Mouse (Mus musculus): ENCODE measurements around the gene Usp20. TPM values are rescaled to one million over a fixed set of nuclear protein-coding genes. Genes with fewer than 3 reads are reported as not detected.

The Usp20 gene
- total RNA-seq (2023), result 10 to 100 TPM; 20.3 to 27.3 TPM

DNA sequence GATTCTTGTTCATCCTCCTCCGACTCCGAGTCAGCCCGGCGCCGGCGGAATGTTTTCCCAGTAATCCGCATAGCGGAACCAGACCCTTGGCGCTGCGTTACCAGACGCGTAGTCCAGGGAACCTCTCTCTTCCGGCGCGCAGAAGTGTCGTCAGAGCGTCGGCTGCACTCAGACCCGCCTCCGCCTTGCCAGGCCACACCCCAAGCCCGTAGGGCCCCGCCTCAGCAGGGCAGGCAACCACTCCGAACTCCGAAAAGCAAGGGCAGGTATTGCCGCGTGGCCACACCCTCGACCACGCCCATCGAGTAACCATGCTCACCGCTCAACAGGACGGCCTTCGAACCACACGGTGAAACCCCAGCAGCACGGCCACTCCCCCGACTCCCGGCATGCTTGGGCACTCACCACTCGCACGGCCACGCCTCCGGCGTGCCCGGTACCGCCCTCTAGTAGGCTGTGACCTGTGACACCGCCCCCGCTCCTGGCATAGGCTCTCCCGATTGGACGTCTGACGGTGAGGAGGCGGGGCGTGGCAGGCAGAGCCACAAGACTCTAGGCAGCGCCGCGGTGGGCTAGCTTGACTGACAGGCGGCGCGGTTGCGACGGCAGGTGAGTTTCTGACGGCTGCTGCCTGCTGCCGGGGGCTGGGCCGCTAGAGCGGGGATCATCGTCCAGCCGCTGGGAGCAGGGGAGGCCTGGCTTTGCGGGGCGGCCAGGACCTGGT, at the start of gene Usp20, which contains the start of gene BC005624:
TSS of gene Usp20 (plus strand) at position 490 of the 724 bp plus-strand sequence.
TSS of gene BC005624 (minus strand) at position 412 of the 724 bp plus-strand sequence.

GRCm38 (mm10) chr2:30952824-30953490, 29.1 kb upstream of the Usp20 start, which contains the start of gene Tor1b:
Tor1b (plus strand) TSS chr2:30952959.

GRCm38 (mm10) chr2:30967352-30968327, 14.4 kb upstream of the Usp20 start, which contains the start of gene Tor1a:
Tor1a (minus strand) TSS chr2:30967933.

Other genes starting within 250 kb of the Usp20 start
- not detected for gene 1700001O22Rik, start 178.6 kb upstream of the Usp20 start, total RNA-seq (2023)
- gene Ntmt1, start 174.5 kb upstream of the Usp20 start, total RNA-seq (2023), result 10 to 100 TPM; 32.5 to 35.7 TPM
- 10 to 100 TPM; 36.1 to 38.8 TPM for gene Asb6, start 151.9 kb upstream of the Usp20 start, total RNA-seq (2023)
- under 1 TPM in 1 of 2 experiments, not detected in 1; 0.44 TPM for gene Prrx2, start 147.3 kb upstream of the Usp20 start, total RNA-seq (2023)
- gene Ptges, start 52.4 kb upstream of the Usp20 start, total RNA-seq (2023), result not detected
- gene Tor1b, start 29.3 kb upstream of the Usp20 start, total RNA-seq (2023), result 10 to 100 TPM; 55.9 to 67.6 TPM
- 10 to 100 TPM; 45.7 to 54.5 TPM for gene Tor1a, start 14.3 kb upstream of the Usp20 start, total RNA-seq (2023)
- gene BC005624, start 78 bp upstream of the Usp20 start, total RNA-seq (2023), result 100 to 1,000 TPM; 113 to 118 TPM
- gene Fnbp1, start 159.7 kb downstream of the Usp20 start, total RNA-seq (2023), result 100 to 1,000 TPM; 184 to 202 TPM
- gene Gpr107, start 170.0 kb downstream of the Usp20 start, total RNA-seq (2023), result 100 to 1,000 TPM in 1 of 2 experiments, 10 to 100 TPM in 1; 92.6 to 104 TPM

All from B cell, adult 67 days (primary cell).